Mouse (Mus musculus): ENCODE results near the gene Cldn2. TPM values are rescaled to one million over a fixed set of nuclear protein-coding genes. Genes with fewer than 3 reads are reported as not detected.
A peak's percentile ranks its signal among the peaks of the same experiment; 100 is the strongest.

Gene Cldn2
- polyA plus RNA-seq, 1 experiment from 2014 or later = 0.27 TPM

- Histone ChIP-seq H3K9me3 (replicated peaks) (no peaks in the 10 kb centered on the region), H3K36me3 (no peaks in the 10 kb centered on the region), H3K9ac (replicated peaks) (no peak overlapping the region), H3K4me2 (no peak overlapping the region), H3K4me3 (replicated peaks) (no peak overlapping the region), H3K27me3 (replicated peaks) (0 out of 2 replicates have a peak, but pooled peaks cover 10% of the 10 kb centered on the region), H3K4me1 (no peaks in the 10 kb centered on the region), H3K27ac (replicated peaks) (no peak overlapping the region)
- peak; percentile 45; the same call in 1 of the 2 replicates for ATAC-seq (ENCODE audit: low FRiP score)
- 45% methylated on average over 4 of the region's 4 CpGs for WGBS
Measured at GRCm38 (mm10) chrX:139808085-139808484, 7.5 kb downstream of the Cldn2 start.

- Histone ChIP-seq H3K4me1 (no peaks in the 10 kb centered on the region), H3K9me3 (replicated peaks) (no peaks in the 10 kb centered on the region), H3K27ac (replicated peaks) (no peak overlapping the region), H3K36me3 (no peaks in the 10 kb centered on the region), H3K4me2 (no peak overlapping the region), H3K27me3 (replicated peaks) (0 out of 2 replicates have a peak, but pooled peaks cover 10% of the 10 kb centered on the region), H3K4me3 (replicated peaks) (no peak overlapping the region), H3K9ac (replicated peaks) (no peak overlapping the region)
- no peak for ATAC-seq (ENCODE audit: low FRiP score)
- 84% methylated on average over 10 of the region's 10 CpGs for WGBS
Measured at GRCm38 (mm10) chrX:139808501-139808900, 7.9 kb downstream of the Cldn2 start.

GRCm38 (mm10) chrX:139812636-139813298, 12.1 kb downstream of the Cldn2 start:
- H3K27ac ChIP-seq (replicated peaks) = no peak overlapping the region
- 71% methylated on average over 3 of the region's 3 CpGs for whole genome bisulfite sequencing
- H3K4me2 ChIP-seq = no peak overlapping the region
- H3K36me3 ChIP-seq = no peaks in the 10 kb centered on the region
- H3K4me1 ChIP-seq = no peaks in the 10 kb centered on the region
- peaks cover 17% of the 10 kb centered on the region; the same call in 1 of the 2 replicates for H3K27me3 ChIP-seq (replicated peaks)
- H3K4me3 ChIP-seq (replicated peaks) = no peak overlapping the region
- no peak for ATAC-seq (ENCODE audit: low FRiP score)
- no peak overlapping the region for H3K9ac ChIP-seq (replicated peaks)
- H3K9me3 ChIP-seq (replicated peaks) = no peaks in the 10 kb centered on the region

GRCm38 (mm10) chrX:139813299-139814002, 12.8 kb downstream of the Cldn2 start:
- H3K9me3 ChIP-seq (replicated peaks) = no peaks in the 10 kb centered on the region
- H3K36me3 ChIP-seq = no peaks in the 10 kb centered on the region
- H3K9ac ChIP-seq (replicated peaks) = no peak overlapping the region
- no peak overlapping the region for H3K4me3 ChIP-seq (replicated peaks)
- no peak overlapping the region for H3K27ac ChIP-seq (replicated peaks)
- no peak for ATAC-seq (ENCODE audit: low FRiP score)
- no peaks in the 10 kb centered on the region for H3K4me1 ChIP-seq
- H3K27me3 ChIP-seq (replicated peaks) = peaks cover 17% of the 10 kb centered on the region; the same call in 1 of the 2 replicates
- H3K4me2 ChIP-seq = no peak overlapping the region
- whole genome bisulfite sequencing = 76% methylated on average over 9 of the region's 9 CpGs

GRCm38 (mm10) chrX:139814018-139814635, 13.5 kb downstream of the Cldn2 start:
- ATAC-seq (ENCODE audit: low FRiP score) = no peak
- peaks cover 17% of the 10 kb centered on the region; the same call in 1 of the 2 replicates for H3K27me3 ChIP-seq (replicated peaks)
- 92% methylated on average over 8 of the region's 8 CpGs for WGBS

GRCm38 (mm10) chrX:139815201-139815600, 14.6 kb downstream of the Cldn2 start:
- 77% methylated on average over 5 of the region's 5 CpGs for WGBS
- peaks cover 8% of the 10 kb centered on the region; the same call in 1 of the 2 replicates for H3K27me3 ChIP-seq (replicated peaks)
- no peak overlapping the region for H3K4me2 ChIP-seq
- no peak overlapping the region for H3K4me3 ChIP-seq (replicated peaks)
- H3K9me3 ChIP-seq (replicated peaks) = no peaks in the 10 kb centered on the region
- H3K4me1 ChIP-seq = no peaks in the 10 kb centered on the region
- H3K27ac ChIP-seq (replicated peaks) = no peak overlapping the region
- H3K36me3 ChIP-seq = no peaks in the 10 kb centered on the region
- H3K9ac ChIP-seq (replicated peaks) = no peak overlapping the region
- ATAC-seq (ENCODE audit: low FRiP score) = no peak

More at GRCm38 (mm10) chrX:139814018-139814635, 13.5 kb downstream of the Cldn2 start:
- H3K4me1 ChIP-seq = no peaks in the 10 kb centered on the region
- H3K36me3 ChIP-seq = no peaks in the 10 kb centered on the region
- H3K9me3 ChIP-seq (replicated peaks) = no peaks in the 10 kb centered on the region
- H3K4me3 ChIP-seq (replicated peaks) = no peak overlapping the region
- H3K4me2 ChIP-seq = no peak overlapping the region
- H3K27ac ChIP-seq (replicated peaks) = no peak overlapping the region
- H3K9ac ChIP-seq (replicated peaks) = no peak overlapping the region

- no peak overlapping the region for H3K4me2 ChIP-seq
- H3K9me3 ChIP-seq (replicated peaks) = no peaks in the 10 kb centered on the region
- no peak overlapping the region for H3K4me3 ChIP-seq (replicated peaks)
- no peaks in the 10 kb centered on the region for H3K36me3 ChIP-seq
- no peak overlapping the region for H3K27ac ChIP-seq (replicated peaks)
- no peak for ATAC-seq (ENCODE audit: low FRiP score)
- H3K27me3 ChIP-seq (replicated peaks) = peaks cover 15% of the 10 kb centered on the region; the same call in 1 of the 2 replicates
- H3K9ac ChIP-seq (replicated peaks) = no peak overlapping the region
- H3K4me1 ChIP-seq = no peaks in the 10 kb centered on the region
- WGBS = 71% methylated on average over 1 of the region's 1 CpGs
Measured at GRCm38 (mm10) chrX:139825402-139825801, 24.8 kb downstream of the Cldn2 start.

- Histone ChIP-seq H3K4me3 (replicated peaks) (no peak overlapping the region), H3K36me3 (no peaks in the 10 kb centered on the region), H3K4me2 (no peak overlapping the region), H3K27me3 (replicated peaks) (peaks cover 15% of the 10 kb centered on the region; the same call in 1 of the 2 replicates), H3K27ac (replicated peaks) (no peak overlapping the region), H3K9me3 (replicated peaks) (no peaks in the 10 kb centered on the region), H3K9ac (replicated peaks) (no peak overlapping the region), H3K4me1 (no peaks in the 10 kb centered on the region)
- no peak for ATAC-seq (ENCODE audit: low FRiP score)
- 91% methylated on average over 4 of the region's 4 CpGs for WGBS
Measured at GRCm38 (mm10) chrX:139826926-139827325, 26.3 kb downstream of the Cldn2 start.

GRCm38 (mm10) chrX:139828363-139829092, 27.9 kb downstream of the Cldn2 start:
- H3K4me1 ChIP-seq = no peaks in the 10 kb centered on the region
- no peak overlapping the region for H3K4me3 ChIP-seq (replicated peaks)
- H3K27me3 ChIP-seq (replicated peaks) = peaks cover 11% of the 10 kb centered on the region; the same call in 1 of the 2 replicates
- H3K27ac ChIP-seq (replicated peaks) = no peak overlapping the region
- H3K9me3 ChIP-seq (replicated peaks) = no peaks in the 10 kb centered on the region
- H3K9ac ChIP-seq (replicated peaks) = no peak overlapping the region
- WGBS = 88% methylated on average over 6 of the region's 6 CpGs
- H3K36me3 ChIP-seq = no peaks in the 10 kb centered on the region
- no peak overlapping the region for H3K4me2 ChIP-seq
- ATAC-seq (ENCODE audit: low FRiP score) = no peak

- Histone ChIP-seq H3K36me3 (no peaks in the 10 kb centered on the region), H3K27me3 (replicated peaks) (peaks cover 5% of the 10 kb centered on the region; the same call in 1 of the 2 replicates), H3K9me3 (replicated peaks) (no peaks in the 10 kb centered on the region), H3K4me3 (replicated peaks) (no peak overlapping the region), H3K27ac (replicated peaks) (no peak overlapping the region), H3K4me2 (no peak overlapping the region), H3K4me1 (no peaks in the 10 kb centered on the region), H3K9ac (replicated peaks) (no peak overlapping the region)
- ATAC-seq (ENCODE audit: low FRiP score) = no peak; the same call in 1 of the 2 replicates
- 25% methylated on average over 5 of the region's 5 CpGs for WGBS
Measured at GRCm38 (mm10) chrX:139832464-139832863, 31.8 kb downstream of the Cldn2 start.

- no peak overlapping the region for H3K9ac ChIP-seq (replicated peaks)
- no peak for ATAC-seq (ENCODE audit: low FRiP score)
- H3K36me3 ChIP-seq = no peaks in the 10 kb centered on the region
- H3K9me3 ChIP-seq (replicated peaks) = no peaks in the 10 kb centered on the region
- no peak overlapping the region for H3K27ac ChIP-seq (replicated peaks)
- WGBS = 55% methylated on average over 3 of the region's 3 CpGs
- peaks cover 3% of the 10 kb centered on the region; the same call in 1 of the 2 replicates for H3K27me3 ChIP-seq (replicated peaks)
- no peak overlapping the region for H3K4me3 ChIP-seq (replicated peaks)
- no peaks in the 10 kb centered on the region for H3K4me1 ChIP-seq
- no peak overlapping the region for H3K4me2 ChIP-seq
Measured at GRCm38 (mm10) chrX:139839057-139839456, 38.4 kb downstream of the Cldn2 start.

Measured in neural tube, embryonic 15.5 days (tissue).